Mouse (Mus musculus) lung, postnatal 0 days (tissue): ENCODE results near the gene Clec10a. TPM values are rescaled to one million over a fixed set of nuclear protein-coding genes. Genes with fewer than 3 reads are reported as not detected.

ENCODE experiments used
- ATAC-seq: fragments of 200-750 bp; cut with Nextera tagmentation; 2 replicates; pipeline ENCODE4 v1.8.0; 2017; ENCODE audit warnings: moderate library complexity
- DNase-seq: peaks from one replicate; pipeline ENCODE4 v3.0.0-alpha.2; 2016; ENCODE audit warnings: low spot score
- H3K27ac ChIP-seq: fragments of 300-500 bp; sonication (generic); 2 replicates; pipeline ENCODE4 v1.5.1; 2014; ENCODE audit warnings: antibody characterized with exemption, mild to moderate bottlenecking, low read length, mixed read lengths
- H3K27me3 ChIP-seq: fragments of 300-500 bp; sonication (generic); replicated peaks from 2 replicates; pipeline ENCODE4 v1.6.1; 2014; ENCODE audit warnings: low read length, mixed read lengths; ENCODE audit not compliant: insufficient read depth
- H3K36me3 ChIP-seq: fragments of 300-500 bp; sonication (generic); 2 replicates; pipeline ENCODE4 v1.6.1; 2014; ENCODE audit warnings: low read length, mixed read lengths; ENCODE audit not compliant: insufficient read depth
- H3K4me1 ChIP-seq: fragments of 300-500 bp; sonication (generic); 2 replicates; pipeline ENCODE4 v1.6.1; 2014; ENCODE audit warnings: antibody characterized with exemption, low read depth, low read length, mixed read lengths; ENCODE audit not compliant: insufficient read depth
- H3K4me2 ChIP-seq: fragments of 300-500 bp; sonication (generic); replicated peaks from 2 replicates; pipeline ENCODE4 v1.6.1; 2014; ENCODE audit warnings: low read depth, mild to moderate bottlenecking, low read length, moderate library complexity, mixed read lengths
- H3K4me3 ChIP-seq: fragments of 300-500 bp; sonication (generic); 2 replicates; pipeline ENCODE4 v1.5.1; 2014; ENCODE audit warnings: low read depth, low read length
- H3K9ac ChIP-seq: fragments of 300-500 bp; sonication (generic); replicated peaks from 2 replicates; pipeline ENCODE4 v1.6.1; 2014; ENCODE audit warnings: low read depth, mild to moderate bottlenecking
- H3K9me3 ChIP-seq: fragments of 300-500 bp; sonication (generic); 2 replicates; pipeline ENCODE4 v1.6.1; 2016; ENCODE audit warnings: low read length, mixed read lengths
- CTCF ChIP-seq: IDR thresholded peaks from 2 replicates; pipeline ENCODE4 v1.5.1; 2016; ENCODE audit warnings: antibody characterized with exemption, mild to moderate bottlenecking
- EP300 ChIP-seq: IDR thresholded peaks from 2 replicates; pipeline ENCODE4 v1.6.1; 2016; ENCODE audit warnings: antibody characterized with exemption, mild to moderate bottlenecking, control low read depth
- WGBS: fragments of 180-500 bp; shearing (Covaris S2); extraction: QIAGEN DNeasy Blood & Tissue Kit; methylation state at CpG from one replicate; pipeline ENCODE4 v1.1.7; 2014; 5-methylcytosine and 5-hydroxymethylcytosine counted together
- polyA plus RNA-seq: library from polyadenylated mRNA; unstranded; fragments of >200 nt; fragmentation: Nextera tagmentation; extraction: Ambion mirVana; gene quantifications from 2 replicates; pipeline ENCODE4 v1.2.1, GENCODE M21; 2015

Gene Clec10a
- polyA plus RNA-seq, 1 experiment from 2014 or later: 0.54 TPM

- no peaks in the 10 kb centered on the region for H3K36me3 ChIP-seq
- no peak overlapping the region for H3K4me3 ChIP-seq
- no peaks in the 10 kb centered on the region for H3K4me1 ChIP-seq
- 69% methylated on average over 7 of the region's 7 CpGs for WGBS
- ATAC-seq (no peak), DNase-seq (no peak)
- H3K9ac ChIP-seq: no peak overlapping the region
- H3K4me2 ChIP-seq: no peak overlapping the region
- no peaks in the 10 kb centered on the region for H3K27me3 ChIP-seq
- H3K27ac ChIP-seq: no peak overlapping the region
- no peak for TF ChIP-seq CTCF
- TF ChIP-seq EP300: no peak
- no peaks in the 10 kb centered on the region for H3K9me3 ChIP-seq
Measured at GRCm38 (mm10) chr11:70170291-70170690, 14.3 kb downstream of the Clec10a start.

GRCm38 (mm10) chr11:70171181-70171580 is 15.2 kb downstream of the Clec10a start:
- Histone ChIP-seq H3K36me3 (no peaks in the 10 kb centered on the region), H3K4me2 (no peak overlapping the region), H3K4me3 (no peak overlapping the region), H3K9me3 (no peaks in the 10 kb centered on the region), H3K4me1 (no peaks in the 10 kb centered on the region), H3K9ac (no peak overlapping the region), H3K27ac (no peak overlapping the region), H3K27me3 (no peaks in the 10 kb centered on the region)
- DNase-seq: no peak
- no peak for TF ChIP-seq EP300
- no peak for TF ChIP-seq CTCF
- ATAC-seq: no peak
- WGBS: 67% methylated on average over 7 of the region's 7 CpGs

- H3K27ac ChIP-seq: no peak overlapping the region
- no peaks in the 10 kb centered on the region for H3K9me3 ChIP-seq
- no peak overlapping the region for H3K4me2 ChIP-seq
- 40% methylated on average over 3 of the region's 3 CpGs for WGBS
- no peak overlapping the region for H3K4me3 ChIP-seq
- DNase-seq: peak; percentile 27
- no peaks in the 10 kb centered on the region for H3K27me3 ChIP-seq
- H3K4me1 ChIP-seq: no peaks in the 10 kb centered on the region
- TF ChIP-seq EP300 (no peak), CTCF (peak; percentile 74)
- H3K36me3 ChIP-seq: no peaks in the 10 kb centered on the region
- ATAC-seq: no peak
- H3K9ac ChIP-seq: no peak overlapping the region
Measured at GRCm38 (mm10) chr11:70171847-70172246, 15.8 kb downstream of the Clec10a start.

DNA sequence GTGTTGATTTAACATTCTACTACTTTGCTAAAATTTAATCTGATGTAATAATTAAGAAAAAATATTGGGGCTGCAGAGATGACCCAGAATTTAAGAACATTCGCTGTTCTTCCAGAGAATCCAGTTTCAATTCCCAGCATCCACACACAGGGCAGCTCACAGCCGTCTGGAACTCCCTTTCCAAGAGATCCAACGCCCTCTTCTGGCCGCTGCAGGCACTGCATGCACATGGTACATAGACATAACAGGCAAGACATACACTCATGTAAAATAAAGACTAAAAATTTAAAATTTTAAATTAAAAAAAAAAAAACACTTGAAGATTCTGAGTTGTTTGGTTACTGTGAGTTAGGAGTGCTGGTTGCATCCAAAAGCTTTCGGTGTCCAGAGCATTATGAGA is 16.3 kb downstream of the Clec10a start:
- Histone ChIP-seq H3K4me1 (no peaks in the 10 kb centered on the region), H3K27me3 (no peaks in the 10 kb centered on the region), H3K9ac (no peak overlapping the region), H3K4me3 (no peak overlapping the region), H3K36me3 (no peaks in the 10 kb centered on the region), H3K9me3 (no peaks in the 10 kb centered on the region), H3K27ac (no peak overlapping the region), H3K4me2 (no peak overlapping the region)
- DNase-seq (no peak), ATAC-seq (no peak)
- WGBS: 53% methylated on average over 5 of the region's 5 CpGs
- TF ChIP-seq CTCF (peak; percentile 24; the same call in 1 of the 2 replicates), EP300 (no peak)

DNA sequence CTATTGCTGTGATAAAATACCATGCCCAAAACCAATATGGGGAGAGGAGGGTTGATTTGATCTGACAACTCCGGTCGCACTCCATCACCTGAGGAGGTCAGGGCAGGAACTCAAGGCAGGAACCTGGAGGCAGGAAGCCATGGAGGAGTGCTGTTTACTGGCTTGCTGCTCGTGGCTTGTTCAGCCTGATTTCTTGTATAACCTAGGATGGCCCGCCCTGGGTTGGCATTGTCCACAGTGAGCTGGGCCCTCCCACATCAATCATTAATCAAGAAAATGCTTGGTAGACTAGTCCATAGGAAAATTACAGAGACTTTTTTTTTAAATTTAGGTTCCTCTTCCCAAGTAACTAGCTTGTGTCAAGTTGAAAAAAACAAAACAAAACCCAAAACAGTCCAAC is 18.5 kb downstream of the Clec10a start:
- 72% methylated on average over 4 of the region's 4 CpGs for WGBS
- Histone ChIP-seq H3K4me3 (no peak overlapping the region), H3K36me3 (no peaks in the 10 kb centered on the region), H3K9me3 (no peaks in the 10 kb centered on the region), H3K4me1 (no peaks in the 10 kb centered on the region), H3K4me2 (no peak overlapping the region), H3K27me3 (no peaks in the 10 kb centered on the region), H3K27ac (no peak overlapping the region), H3K9ac (no peak overlapping the region)
- ATAC-seq: no peak
- TF ChIP-seq EP300: no peak
- TF ChIP-seq CTCF: no peak
- DNase-seq: no peak

- no peaks in the 10 kb centered on the region for H3K36me3 ChIP-seq
- no peaks in the 10 kb centered on the region for H3K4me1 ChIP-seq
- no peak overlapping the region for H3K4me3 ChIP-seq
- WGBS: 65% methylated on average over 8 of the region's 8 CpGs
- no peaks in the 10 kb centered on the region for H3K9me3 ChIP-seq
- H3K27ac ChIP-seq: no peak overlapping the region
- no peaks in the 10 kb centered on the region for H3K27me3 ChIP-seq
- H3K9ac ChIP-seq: no peak overlapping the region
- DNase-seq (no peak), ATAC-seq (no peak)
- TF ChIP-seq EP300 (no peak), CTCF (peak; percentile 42)
- no peak overlapping the region for H3K4me2 ChIP-seq
Measured at GRCm38 (mm10) chr11:70177647-70178046, 21.6 kb downstream of the Clec10a start.

DNA sequence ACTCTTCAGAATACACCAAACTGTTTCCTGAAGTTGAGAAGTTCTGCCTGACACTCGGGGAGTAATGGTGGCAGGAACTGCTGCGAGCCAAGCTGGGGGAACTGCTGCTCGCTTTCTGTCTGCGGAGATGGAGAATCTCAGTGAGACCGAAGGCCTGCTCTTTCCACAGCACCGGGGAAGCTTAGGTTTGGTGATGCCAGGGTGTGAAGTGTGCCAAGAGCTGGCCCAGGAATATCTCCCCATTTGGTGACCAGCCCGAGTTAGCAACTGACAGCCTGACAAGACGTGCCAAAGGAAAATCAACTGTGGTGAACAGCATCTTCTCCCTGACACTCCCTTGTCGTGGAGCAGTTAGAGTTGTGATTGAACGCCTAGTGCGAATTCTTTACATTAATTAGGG is 22.3 kb downstream of the Clec10a start:
- H3K4me1 ChIP-seq: no peaks in the 10 kb centered on the region
- TF ChIP-seq CTCF (no peak), EP300 (no peak)
- WGBS: 77% methylated on average over 11 of the region's 11 CpGs
- no peaks in the 10 kb centered on the region for H3K27me3 ChIP-seq
- H3K9me3 ChIP-seq: no peaks in the 10 kb centered on the region
- ATAC-seq (no peak), DNase-seq (no peak)
- no peak overlapping the region for H3K4me3 ChIP-seq
- H3K36me3 ChIP-seq: no peaks in the 10 kb centered on the region
- H3K9ac ChIP-seq: no peak overlapping the region
- H3K27ac ChIP-seq: no peak overlapping the region
- H3K4me2 ChIP-seq: no peak overlapping the region
